17 mouse cellular contexts compared by ENCODE assay signal in genomic region chr3:40325872-40326803, GRCm38 (mm10).
DNase-seq lines count a peak whose midpoint lies in the region; ATAC-seq and TF ChIP-seq lines count a peak whose summit lies in the region.
"Had no signal": no experiment of that assay in that cellular context is flagged by ENCODE, and none has a peak within 500 bp of the region (broad histone marks: within the 10 kb centered on the region; RNA-seq: fewer than 3 reads in every experiment).

No protein-coding gene starts in this region.

- H3K27me3 ChIP-seq in forebrain, embryonic 10.5 days (ENCODE audit: poor library complexity, severe bottlenecking): no peaks in the 10 kb centered on the region
- no peaks in the 10 kb centered on the region for H3K27me3 ChIP-seq in forebrain, embryonic 13.5 days
- no peaks in the 10 kb centered on the region for H3K27me3 ChIP-seq in testis, adult 2 months (ENCODE audit: control insufficient read depth, insufficient read depth, low read length)
- H3K27me3 ChIP-seq: midbrain, embryonic 15.5 days; neural tube, embryonic 12.5 days had no signal

- TF ChIP-seq CTCF in testis, adult 2 months (IDR thresholded peaks at IDR 0.05; ENCODE audit: control insufficient read depth, insufficient read depth, insufficient replicate concordance, low read depth, low read length): no peak

- TF ChIP-seq POLR2A in testis, adult 2 months (IDR thresholded peaks at IDR 0.05; ENCODE audit: control insufficient read depth, low read depth, low read length): no peak

- H3K36me3 ChIP-seq in forebrain, embryonic 10.5 days (replicated peaks): no peaks in the 10 kb centered on the region
- H3K36me3 ChIP-seq in forebrain, embryonic 13.5 days (ENCODE audit: poor library complexity, severe bottlenecking): no peaks in the 10 kb centered on the region
- H3K36me3 ChIP-seq in testis, adult 2 months (ENCODE audit: control insufficient read depth, insufficient read depth, low read length): no peaks in the 10 kb centered on the region
- H3K36me3 ChIP-seq: heart, embryonic 10.5 days; midbrain, embryonic 15.5 days; neural tube, embryonic 12.5 days had no signal

- no peak overlapping the region for H3K9ac ChIP-seq in forebrain, embryonic 13.5 days
- H3K9ac ChIP-seq: midbrain, embryonic 15.5 days; neural tube, embryonic 12.5 days had no signal

- H3K4me3 ChIP-seq in forebrain, embryonic 10.5 days: no peak overlapping the region
- no peak overlapping the region for H3K4me3 ChIP-seq in forebrain, embryonic 13.5 days
- peak overlapping the region; percentile 60 for H3K4me3 ChIP-seq in testis, adult 2 months (ENCODE audit: control insufficient read depth, low read depth, low read length)
- H3K4me3 ChIP-seq: heart, embryonic 10.5 days; layer of hippocampus, adult 2 months; midbrain, embryonic 15.5 days; neural tube, embryonic 12.5 days had no signal

- no peaks in the 10 kb centered on the region; the same call in 1 of the 2 replicates for H3K4me1 ChIP-seq in forebrain, embryonic 10.5 days
- H3K4me1 ChIP-seq in forebrain, embryonic 13.5 days: no peaks in the 10 kb centered on the region
- no peaks in the 10 kb centered on the region; the same call in 1 of the 2 replicates for H3K4me1 ChIP-seq in testis, adult 2 months (ENCODE audit: control insufficient read depth, insufficient read depth, low read length)
- H3K4me1 ChIP-seq: heart, embryonic 10.5 days; midbrain, embryonic 15.5 days; neural tube, embryonic 12.5 days had no signal

- no peak overlapping the region for H3K4me2 ChIP-seq in forebrain, embryonic 13.5 days
- H3K4me2 ChIP-seq: midbrain, embryonic 15.5 days; neural tube, embryonic 12.5 days had no signal

- ATAC-seq in forebrain, embryonic 13.5 days: no peak
- ATAC-seq: midbrain, embryonic 15.5 days had no signal

- no peaks in the 10 kb centered on the region for H3K9me3 ChIP-seq in forebrain, embryonic 10.5 days
- H3K9me3 ChIP-seq in forebrain, embryonic 13.5 days (replicated peaks): no peaks in the 10 kb centered on the region
- H3K9me3 ChIP-seq: heart, embryonic 10.5 days; midbrain, embryonic 15.5 days; neural tube, embryonic 12.5 days had no signal

- peak; percentile 23 for DNase-seq in forebrain, embryonic 10.5 days (ENCODE audit: extremely low spot score, low spot score)
- no peak for DNase-seq in testis, postnatal 10 days (ENCODE audit: low spot score)
- peak; percentile 5 to 32 for DNase-seq in kidney, postnatal 36 days
- DNase-seq in liver: no peak
- DNase-seq in right cerebral cortex, adult 18-20 months: no peak
- DNase-seq in adrenal gland, adult (ENCODE audit: inconsistent age in 2 of 2, low spot score in 1 of 2): no peak
- DNase-seq: cerebellum, postnatal 36 days; heart, postnatal 36 days; lung, adult 18-20 months; lung, postnatal 4 days; thymus, postnatal 14 days had no signal

- H3K27ac ChIP-seq in forebrain, embryonic 10.5 days: peak overlapping the region; percentile 60; the same call in 1 of the 2 replicates
- H3K27ac ChIP-seq in forebrain, embryonic 13.5 days: no peak overlapping the region
- no peak overlapping the region for H3K27ac ChIP-seq in testis, adult 2 months (ENCODE audit: control insufficient read depth, insufficient read depth, low read depth, low read length)
- H3K27ac ChIP-seq: heart, embryonic 10.5 days; layer of hippocampus, adult 2 months; midbrain, embryonic 15.5 days; neural tube, embryonic 12.5 days had no signal

- WGBS in forebrain, embryonic 10.5 days: 66% methylated on average over 22 of the region's 22 CpGs
- WGBS in forebrain, embryonic 13.5 days: 87% methylated on average over 22 of the region's 22 CpGs

Comparison
In these comparisons a context has a peak if more than half of its experiments do, and no peak if none do; other contexts are left out.
1. DNase-seq: peak in forebrain, embryonic 10.5 days (single experiment) and kidney, postnatal 36 days (2 of 2); none in testis, postnatal 10 days (single experiment), liver (single experiment), right cerebral cortex, adult 18-20 months (single experiment) and adrenal gland, adult (0 of 2).